Mouse (Mus musculus) erythroid progenitor cell, adult 5-6 weeks (primary cell): ENCODE results near the gene Rasl12. TPM values are rescaled to one million over a fixed set of nuclear protein-coding genes. Genes with fewer than 3 reads are reported as not detected.

Experiments used
- ATAC-seq: replicated peaks from 2 replicates; pipeline ENCODE4 v1.8.0; 2016; ENCODE audit warnings: moderate number of reproducible peaks, mild to moderate bottlenecking, moderate TSS enrichment, inconsistent platforms; ENCODE audit not compliant: poor library complexity, low FRiP score, severe bottlenecking
- total RNA-seq, 2 experiments: library from RNA; stranded (forward) in 1 of 2; stranded (reverse) in 1 of 2; fragments of 150-400 nt in 1 of 2; fragments of 186-747, 209-891 nt in 1 of 2; gene quantifications; 2 replicates each; pipeline versions ENCODE4 v1.2.3 to v1.2.4; 2015 to 2017; ENCODE audit warnings: low replicate concordance in 2 of 2

Rasl12 gene
- total RNA-seq, 2 experiments from 2014 or later, result not detected

- ATAC-seq, result no peak
Observed at GRCm38 (mm10) chr9:65391613-65391964, 6.7 kb upstream of the Rasl12 start, which contains the start of gene Kbtbd13. Gene Kbtbd13 (minus strand): TSS chr9:65391652.

DNA sequence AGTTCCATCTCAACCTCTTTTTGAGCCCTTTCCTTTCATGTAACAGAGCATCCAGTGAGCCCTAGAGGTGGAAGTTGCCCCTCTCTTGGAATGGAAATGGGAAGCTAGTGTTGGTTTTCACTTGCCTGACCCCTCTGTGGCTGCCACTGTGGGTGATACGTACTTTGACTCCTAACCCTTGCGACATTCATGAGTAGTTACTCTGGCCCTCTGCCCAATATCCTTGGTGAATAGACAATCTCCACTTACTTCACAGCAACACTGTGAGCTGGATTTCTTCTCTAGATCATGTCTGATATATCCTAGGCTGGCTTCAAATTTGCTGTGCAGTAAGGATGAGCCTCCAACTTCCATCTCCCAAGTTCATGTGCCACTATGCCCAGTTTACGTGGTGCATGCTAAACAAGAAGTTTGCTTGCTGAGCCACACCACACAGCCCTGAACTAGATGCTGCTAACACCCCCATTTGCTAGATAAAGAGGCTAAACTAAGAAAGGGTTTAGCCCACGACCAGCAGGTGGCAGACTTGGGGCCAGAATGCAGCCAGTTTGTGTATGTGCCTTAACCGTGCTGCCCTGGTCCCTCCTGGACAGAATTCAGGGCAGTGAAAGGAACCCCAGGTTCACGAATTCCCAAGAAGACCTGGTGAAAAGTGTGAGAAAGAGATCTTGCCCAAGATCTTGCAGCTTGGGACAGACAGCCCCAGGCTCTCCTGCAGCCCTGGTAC lies 5.5 kb upstream of the Rasl12 start:
- 0 out of 2 replicates have a peak, but pooled peaks have one; percentile 38 for ATAC-seq

GRCm38 (mm10) chr9:65393606-65394005 lies 4.7 kb upstream of the Rasl12 start:
- ATAC-seq, result no peak

DNA sequence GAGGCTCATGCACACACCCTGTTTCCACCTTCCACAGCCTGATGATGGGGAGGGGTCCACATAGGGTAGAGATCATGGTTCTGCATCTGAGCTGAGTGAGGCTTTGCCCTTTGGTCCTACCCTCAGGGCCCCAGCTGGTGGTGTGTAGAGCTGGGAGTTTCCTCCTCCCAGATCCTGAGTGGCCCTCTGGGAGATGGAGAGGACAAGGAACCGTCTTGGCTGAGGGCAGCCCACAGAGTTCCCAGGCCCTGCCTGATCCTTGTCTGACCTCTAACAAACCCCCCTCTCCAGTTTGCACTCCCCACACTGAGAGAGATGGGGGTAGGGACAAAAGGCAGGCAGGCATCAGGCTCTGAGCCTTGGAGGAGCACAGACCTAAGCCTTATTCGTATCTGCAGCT lies 3.9 kb upstream of the Rasl12 start:
- ATAC-seq, result no peak

DNA sequence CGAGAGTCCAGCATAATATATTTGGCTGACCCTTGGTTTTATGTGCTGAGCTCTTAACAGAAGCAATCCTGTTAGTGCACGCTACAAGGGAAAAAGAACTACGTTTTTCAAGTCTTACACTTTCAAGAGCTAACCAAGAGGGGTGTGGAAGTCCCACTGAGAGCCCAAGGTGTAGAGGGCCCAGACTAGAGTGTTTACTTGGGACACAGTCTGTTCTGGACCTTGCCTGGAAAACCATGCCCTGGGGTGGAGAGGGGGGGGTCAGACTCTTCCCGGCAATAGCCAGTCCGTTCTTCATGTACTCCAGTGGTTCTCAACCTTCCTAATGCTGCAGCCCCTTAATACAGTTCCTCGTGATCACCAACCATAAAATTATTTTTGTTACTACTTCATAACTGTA lies 1.6 kb downstream of the Rasl12 start:
- ATAC-seq, result no peak

DNA sequence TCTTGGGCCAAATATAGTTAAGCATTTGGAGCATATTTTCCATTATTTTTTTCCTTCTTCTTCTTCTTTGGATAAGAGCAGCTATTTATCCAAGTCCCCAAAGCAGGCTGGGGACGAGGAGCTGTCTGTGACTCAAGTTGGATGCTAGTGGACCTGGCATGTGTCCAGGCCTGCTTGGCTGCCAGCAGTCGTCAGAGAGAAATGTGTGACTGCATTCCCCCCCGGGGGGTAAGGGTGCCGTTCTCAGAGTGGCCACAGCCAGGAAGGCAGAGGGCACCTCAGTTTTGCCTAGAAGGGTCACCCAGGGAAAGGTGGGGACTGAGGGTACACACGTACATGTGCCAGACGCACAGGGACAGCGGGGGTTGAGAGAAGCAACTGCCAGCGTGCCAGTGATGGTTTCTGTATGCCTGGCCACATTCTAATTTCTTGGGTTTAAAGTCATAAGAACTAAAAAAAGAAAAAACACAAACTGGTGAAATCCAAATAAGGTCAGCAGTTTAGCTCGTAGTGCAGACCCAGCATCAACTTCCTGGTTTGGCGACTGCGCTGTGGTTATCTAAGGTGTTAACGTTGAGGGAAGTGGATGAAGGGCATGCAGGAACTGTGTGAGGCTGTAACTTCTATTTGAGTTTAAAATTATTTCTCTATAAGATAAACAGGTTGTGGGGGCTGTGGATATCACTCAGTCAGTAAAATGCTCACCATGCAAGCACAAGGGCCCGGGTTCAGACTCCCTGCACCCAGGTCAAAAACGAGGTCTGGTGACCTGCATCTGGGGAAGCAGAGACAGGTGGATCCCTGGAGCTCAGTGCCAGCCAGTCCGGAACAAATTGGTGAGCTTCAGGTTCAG lies 6.3 kb downstream of the Rasl12 start:
- ATAC-seq, result no peak

DNA sequence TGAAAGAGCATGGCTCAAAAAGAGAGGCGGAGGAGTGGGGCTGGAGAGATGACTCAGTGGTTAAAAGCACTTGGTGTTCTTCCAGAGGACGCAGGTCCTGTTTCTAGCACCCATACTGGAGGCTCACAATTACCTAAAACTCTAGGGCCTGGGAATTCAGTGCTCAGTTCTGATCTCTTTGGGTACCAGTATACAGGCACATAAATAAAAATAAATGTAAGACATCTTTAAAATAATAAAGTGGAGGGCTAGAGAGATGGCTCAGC lies 6.8 kb downstream of the Rasl12 start:
- no peak for ATAC-seq

GRCm38 (mm10) chr9:65407327-65407726 lies 9.0 kb downstream of the Rasl12 start:
- no peak for ATAC-seq

GRCm38 (mm10) chr9:65407861-65408260 lies 9.6 kb downstream of the Rasl12 start:
- ATAC-seq, result no peak

DNA sequence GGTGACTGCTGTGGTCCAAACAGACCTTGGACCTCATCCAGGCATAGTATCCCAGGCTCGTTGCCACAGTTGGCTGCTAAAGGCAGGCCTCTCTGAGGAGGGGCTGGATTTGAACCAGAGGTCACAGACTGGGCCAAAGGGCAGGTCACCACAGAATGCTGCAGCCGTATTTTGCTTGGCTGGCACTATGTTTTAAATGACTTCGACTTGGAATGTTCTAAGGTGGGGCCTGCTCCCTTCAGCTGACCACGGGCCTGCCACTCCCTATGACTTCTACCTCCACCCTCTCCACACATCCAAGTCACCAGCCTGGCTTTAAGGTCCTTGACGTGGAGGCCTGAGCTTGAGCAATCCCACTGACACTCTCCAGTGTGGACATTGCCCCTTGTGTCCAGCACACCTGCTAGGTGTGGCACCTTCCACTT lies 10.6 kb downstream of the Rasl12 start:
- ATAC-seq, result no peak

- no peak for ATAC-seq
Observed at GRCm38 (mm10) chr9:65410378-65410777, 12.1 kb downstream of the Rasl12 start.

DNA sequence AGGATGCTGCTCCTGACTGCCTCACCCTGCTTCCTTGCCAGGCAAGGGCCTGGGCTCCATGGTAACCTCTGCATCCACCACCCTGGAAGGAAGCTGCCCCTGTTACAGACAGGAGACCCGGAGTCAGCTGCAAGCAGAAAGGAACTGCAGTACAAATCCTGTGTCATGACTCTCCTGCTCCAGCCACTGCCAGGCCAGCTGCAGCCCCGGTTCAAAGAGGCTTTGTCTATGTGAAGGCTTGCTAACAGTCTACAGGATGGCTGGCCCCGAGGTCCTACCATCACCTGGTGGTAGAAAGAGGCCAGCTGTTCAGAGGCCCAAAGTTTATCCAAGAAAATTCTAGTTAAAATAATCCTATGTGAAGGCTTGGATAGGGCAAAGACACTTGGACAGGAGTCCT lies 13.0 kb downstream of the Rasl12 start:
- no peak for ATAC-seq

DNA sequence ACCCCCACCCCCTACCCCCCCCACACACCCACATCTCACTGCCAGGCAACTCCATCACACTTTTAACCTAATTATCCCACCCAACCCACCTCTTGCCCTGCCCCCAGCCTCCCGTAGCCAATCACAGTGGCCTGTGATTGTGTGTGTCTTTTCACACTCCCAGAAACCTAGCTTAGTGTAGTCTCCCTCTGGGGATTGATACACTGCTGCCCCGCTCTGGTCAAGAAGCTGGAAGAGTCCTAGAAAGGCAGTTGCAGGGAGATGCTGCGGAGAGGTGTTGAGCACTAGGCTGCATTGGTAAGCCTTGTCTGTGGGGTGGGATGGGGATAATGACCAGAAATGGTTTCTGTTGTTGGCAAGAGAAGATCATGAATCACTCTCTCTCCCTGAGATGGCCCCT lies 19.4 kb downstream of the Rasl12 start:
- no peak for ATAC-seq

DNA sequence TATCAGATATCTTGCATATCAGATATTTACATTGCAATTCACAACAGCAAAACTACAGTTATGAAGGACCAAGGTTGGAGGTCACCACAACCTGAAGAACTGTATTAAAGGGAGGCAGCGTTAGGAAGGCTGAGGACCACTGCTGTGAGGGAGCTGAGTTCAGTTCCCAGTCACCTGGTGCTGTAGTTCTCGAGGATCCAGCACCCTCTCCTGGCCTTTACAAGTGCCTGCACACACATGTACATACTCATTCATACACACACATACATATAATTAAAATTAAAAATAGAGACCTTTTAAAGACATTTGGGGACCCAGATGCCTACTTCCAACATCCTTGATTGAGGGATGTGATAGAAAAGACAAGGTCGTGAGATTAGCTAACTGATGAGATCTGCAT lies 21.3 kb downstream of the Rasl12 start:
- ATAC-seq, result no peak

- no peak for ATAC-seq
Observed at GRCm38 (mm10) chr9:65422760-65423501, 24.6 kb downstream of the Rasl12 start, which contains the start of gene Slc51b. Gene Slc51b (minus strand): TSS chr9:65422955.

DNA sequence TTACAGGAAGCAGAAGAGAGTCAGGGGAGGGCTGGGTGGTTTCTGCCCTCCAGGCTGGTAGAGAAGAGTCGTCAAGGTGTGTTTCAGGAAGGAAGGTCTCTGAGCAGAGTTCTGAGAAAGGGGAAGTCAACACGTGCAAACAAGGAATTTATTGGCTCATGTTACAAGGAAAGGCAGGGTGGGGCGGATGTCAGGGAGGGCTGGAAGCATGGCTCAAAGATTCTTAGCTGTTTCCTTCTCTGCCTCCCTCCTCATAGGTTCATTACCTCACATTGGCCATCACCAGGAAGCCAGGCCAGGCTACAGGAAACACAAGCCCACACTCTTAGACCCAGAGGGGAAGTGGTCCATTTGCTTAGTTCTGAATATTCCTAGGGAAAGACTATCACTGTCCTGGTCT lies 26.1 kb downstream of the Rasl12 start:
- ATAC-seq, result no peak

DNA sequence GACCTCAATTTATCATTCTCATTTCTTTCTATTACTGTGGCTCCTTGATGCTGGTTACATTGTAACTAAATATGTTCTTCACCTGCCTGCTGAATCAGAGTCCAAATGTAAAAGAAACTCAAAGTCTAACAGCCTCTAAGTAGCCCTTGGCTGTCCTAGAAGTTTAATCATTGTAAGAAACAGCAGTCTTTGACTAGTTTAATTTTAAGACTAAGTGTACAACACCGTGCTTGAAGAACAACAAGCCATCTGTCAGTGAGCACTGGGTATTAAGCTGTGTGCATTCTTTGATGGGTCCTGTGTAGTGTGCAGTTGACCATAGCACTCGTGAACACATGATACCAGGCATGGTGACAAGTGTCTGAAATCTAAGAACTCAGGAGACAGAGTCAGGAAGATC lies 29.2 kb downstream of the Rasl12 start:
- no peak for ATAC-seq

DNA sequence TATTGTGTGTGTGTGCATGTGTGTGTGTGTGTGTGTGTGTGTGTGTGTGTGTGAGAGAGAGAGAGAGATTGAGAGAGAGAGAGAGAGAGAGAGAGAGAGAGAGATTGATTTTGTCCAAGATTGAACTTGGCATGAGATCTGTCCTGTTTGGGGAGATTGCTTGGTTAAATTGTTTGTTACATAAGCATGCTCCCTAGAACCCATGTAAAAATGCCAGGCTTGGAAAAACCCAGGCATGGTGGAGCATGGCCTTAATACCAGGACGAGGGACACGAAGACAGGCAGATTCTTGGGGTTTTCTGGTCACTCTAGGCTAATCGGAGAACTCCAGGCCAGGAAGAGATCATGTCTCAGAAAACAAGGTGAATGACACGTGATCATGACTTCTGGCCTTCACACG lies 29.7 kb downstream of the Rasl12 start:
- no peak for ATAC-seq

DNA sequence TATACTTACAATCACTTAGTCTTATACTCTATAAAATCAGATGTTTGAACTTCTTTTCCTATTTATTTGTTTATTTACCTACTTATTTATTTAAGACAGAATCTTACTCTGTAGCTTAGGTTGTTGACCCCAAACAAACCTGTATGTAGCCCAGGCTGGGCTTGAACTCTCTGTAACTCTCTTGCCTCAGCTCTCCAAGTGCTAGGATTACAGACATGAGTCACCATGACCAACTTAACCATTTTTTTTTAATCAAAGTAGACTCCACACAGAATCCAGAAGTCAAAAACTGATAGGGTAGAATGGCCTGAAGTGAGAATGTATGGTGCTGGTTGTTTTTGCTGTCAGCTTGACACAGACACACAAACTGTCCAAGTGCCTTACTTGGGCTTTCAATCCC lies 32.1 kb downstream of the Rasl12 start:
- ATAC-seq, result no peak

GRCm38 (mm10) chr9:65430921-65431320 lies 32.6 kb downstream of the Rasl12 start:
- no peak for ATAC-seq

DNA sequence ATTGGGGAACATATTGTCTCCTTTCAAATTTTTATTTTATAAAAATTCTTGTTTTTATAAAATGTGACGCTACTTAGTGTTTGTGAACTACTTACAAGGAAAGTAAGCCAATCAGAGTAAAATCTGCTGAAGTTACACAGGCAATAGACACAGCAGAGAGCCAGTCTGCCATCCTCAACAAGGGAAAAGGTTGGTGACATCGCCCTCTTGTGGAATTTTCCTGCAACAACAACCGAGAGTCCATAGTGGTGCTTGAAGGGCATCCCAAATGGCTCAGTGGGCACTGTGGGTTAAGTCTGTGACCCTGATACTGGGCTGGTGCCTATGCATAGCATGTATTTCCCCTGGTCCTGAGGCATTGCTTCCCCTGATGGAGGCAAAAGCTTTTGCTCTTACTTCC lies 33.9 kb downstream of the Rasl12 start:
- no peak for ATAC-seq
